Mouse (Mus musculus) embryonic fibroblast, embryonic 13.5 days (primary cell): ENCODE measurements around the gene Kpna6. TPM values are rescaled to one million over a fixed set of nuclear protein-coding genes. Genes with fewer than 3 reads are reported as not detected.

Source experiments
- H3K27ac ChIP-seq: 2 replicates; pipeline ENCODE4 v1.5.1; 2012; ENCODE audit warnings: low read length, control low read depth, inconsistent platforms; ENCODE audit not compliant: insufficient read depth
- H3K4me1 ChIP-seq: 2 replicates; pipeline ENCODE4 v1.6.1; 2011; ENCODE audit warnings: low read length; ENCODE audit not compliant: control insufficient read depth, insufficient read depth
- H3K4me3 ChIP-seq: 2 replicates; pipeline ENCODE4 v1.5.1; 2011; ENCODE audit warnings: mild to moderate bottlenecking, control low read depth, low read length; ENCODE audit not compliant: insufficient read depth
- CTCF ChIP-seq: IDR thresholded peaks from 2 replicates; pipeline ENCODE4 v1.5.1; 2011; ENCODE audit warnings: mild to moderate bottlenecking, control low read depth, low read length, moderate library complexity, borderline replicate concordance; ENCODE audit not compliant: insufficient read depth
- POLR2A ChIP-seq: IDR thresholded peaks from 2 replicates; pipeline ENCODE4 v1.6.1; 2011; ENCODE audit warnings: low read depth, mild to moderate bottlenecking, control low read depth, low read length, moderate library complexity
- polyA plus RNA-seq: library from polyadenylated mRNA; stranded (reverse); fragments of >200 nt; gene quantifications from 2 replicates; pipeline ENCODE4 v1.2.4, GENCODE M21; 2011; ENCODE audit warnings: low read depth; ENCODE audit not compliant: missing spikeins, insufficient read length

Kpna6 gene
- polyA plus RNA-seq, 1 experiment = 84.3 TPM

DNA sequence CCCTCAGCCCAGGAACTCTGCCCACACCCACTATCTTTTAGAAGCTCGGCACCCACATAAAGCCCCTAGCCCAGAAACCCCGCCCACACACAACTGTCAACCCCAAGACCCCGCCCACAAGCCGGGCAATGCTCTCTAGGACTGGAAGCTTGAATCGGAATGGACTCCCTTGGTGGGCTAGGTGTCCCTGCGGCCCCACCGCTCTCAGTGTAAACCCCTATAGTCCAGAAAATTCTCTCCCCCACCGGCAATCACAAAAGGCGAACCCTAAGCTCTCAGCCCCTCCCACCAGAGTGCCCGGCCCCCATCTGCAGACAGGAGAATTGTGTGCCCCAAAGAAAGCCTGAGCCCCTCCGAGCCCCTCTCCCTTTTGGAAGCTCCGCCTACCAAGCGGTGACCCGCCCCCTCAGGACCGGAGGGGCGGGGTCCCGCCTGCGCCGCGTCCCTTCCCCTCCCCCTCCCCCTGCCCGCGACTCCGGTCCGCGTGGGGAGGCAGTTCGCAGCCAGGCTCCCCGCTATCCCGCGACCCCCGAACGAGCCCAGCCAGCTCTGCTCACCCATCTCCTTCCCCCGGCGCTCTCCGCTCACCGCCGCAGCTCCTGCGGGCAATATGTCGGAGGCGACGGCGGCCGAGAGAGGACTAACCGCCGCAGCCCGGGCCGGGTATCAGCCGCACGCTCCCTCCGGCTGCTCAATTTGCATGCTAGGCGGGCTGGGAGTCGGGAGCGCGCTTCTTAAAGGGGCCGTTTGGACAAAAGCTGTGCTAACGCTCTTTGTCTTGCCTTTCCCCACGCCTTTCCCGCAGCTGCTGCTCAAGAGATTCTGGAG is 23.8 kb upstream of the Kpna6 start, which contains the start of gene Tmem39b:
Tmem39b (minus strand) TSS at position 681 of the 828 bp plus-strand sequence.
- TF ChIP-seq CTCF (no peak), POLR2A (peak; percentile 54)
- Histone ChIP-seq H3K27ac (peak within 1 kb of the TSS; percentile 58), H3K4me3 (peak within 1 kb of the TSS; percentile 77), H3K4me1 (no peaks in the 10 kb centered on the region)

DNA sequence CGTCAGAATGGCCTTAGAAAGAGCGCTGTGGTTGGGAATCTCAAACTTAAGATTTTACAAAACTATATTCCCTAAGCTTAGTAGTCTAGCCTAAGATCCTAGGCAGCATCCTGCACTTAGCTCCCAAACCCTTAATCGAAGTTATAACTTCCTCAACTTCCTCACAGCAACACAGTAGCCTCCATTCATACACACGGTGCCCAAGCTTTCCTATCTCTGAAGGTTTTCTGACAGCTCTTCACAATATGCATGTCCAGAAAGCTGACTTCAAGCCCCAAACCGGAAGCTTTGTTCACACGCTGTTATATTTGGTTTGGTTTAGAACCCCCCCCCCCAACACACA is 23.2 kb upstream of the Kpna6 start:
- TF ChIP-seq CTCF (no peak), POLR2A (no peak)
- Histone ChIP-seq H3K4me1 (no peaks in the 10 kb centered on the region), H3K4me3 (peak overlapping the region; percentile 77), H3K27ac (no peak overlapping the region)

GRCm38 (mm10) chr4:129684531-129684930 is 12.0 kb upstream of the Kpna6 start:
- Histone ChIP-seq H3K4me1 (no peaks in the 10 kb centered on the region), H3K27ac (no peak overlapping the region), H3K4me3 (no peak overlapping the region)
- TF ChIP-seq POLR2A (no peak), CTCF (no peak)

DNA sequence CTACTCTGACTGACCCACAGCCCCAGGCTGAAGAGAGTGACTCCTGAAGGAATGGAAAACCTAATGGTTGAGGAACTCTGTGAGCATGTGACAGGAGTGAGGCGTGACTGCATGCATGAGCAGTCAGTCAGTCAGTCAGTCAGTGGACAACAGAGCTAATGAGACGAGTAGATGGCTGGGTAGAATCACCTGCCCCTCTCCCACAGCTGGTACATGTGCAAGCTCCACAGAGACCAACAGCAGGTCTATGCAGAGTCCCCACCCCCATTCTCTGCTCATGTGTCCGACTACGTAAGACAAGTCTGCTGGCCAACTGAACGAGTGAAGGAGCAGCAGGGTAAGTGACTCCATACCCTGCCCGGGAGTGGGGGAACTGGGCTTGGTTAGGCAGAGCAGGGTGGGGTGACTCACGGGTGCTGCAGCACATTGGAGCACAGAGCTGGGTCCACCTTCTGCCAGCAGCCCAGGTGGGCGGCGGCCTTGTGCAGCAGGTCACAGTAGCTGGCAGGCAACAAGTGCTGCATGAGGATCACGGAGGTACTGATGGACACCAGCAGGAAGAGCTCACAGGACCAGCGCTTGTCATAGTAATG is 11.4 kb upstream of the Kpna6 start:
- H3K27ac ChIP-seq = no peak overlapping the region
- H3K4me1 ChIP-seq = no peaks in the 10 kb centered on the region
- no peak overlapping the region for H3K4me3 ChIP-seq
- TF ChIP-seq CTCF (no peak), POLR2A (no peak)

- no peak overlapping the region for H3K4me3 ChIP-seq
- no peak overlapping the region for H3K27ac ChIP-seq
- H3K4me1 ChIP-seq = no peaks in the 10 kb centered on the region
- TF ChIP-seq CTCF = peak; percentile 8; the same call in 1 of the 2 replicates
- no peak for TF ChIP-seq POLR2A
Measured at GRCm38 (mm10) chr4:129681837-129682236, 9.3 kb upstream of the Kpna6 start.

- peak overlapping the region; percentile 87 for H3K4me3 ChIP-seq
- H3K27ac ChIP-seq = peak overlapping the region; percentile 12
- TF ChIP-seq CTCF = no peak
- peak; percentile 0; the same call in 1 of the 2 replicates for TF ChIP-seq POLR2A
- peaks cover 7% of the 10 kb centered on the region for H3K4me1 ChIP-seq
Measured at GRCm38 (mm10) chr4:129672878-129673449, 397 bp upstream of the Kpna6 start.

GRCm38 (mm10) chr4:129671491-129672082 is 980 bp downstream of the Kpna6 start:
- Histone ChIP-seq H3K27ac (peak overlapping the region; percentile 90), H3K4me3 (peak overlapping the region; percentile 87), H3K4me1 (peaks cover 7% of the 10 kb centered on the region)
- TF ChIP-seq CTCF = no peak
- 0 out of 2 replicates have a peak, but pooled peaks have one; percentile 13 for TF ChIP-seq POLR2A

DNA sequence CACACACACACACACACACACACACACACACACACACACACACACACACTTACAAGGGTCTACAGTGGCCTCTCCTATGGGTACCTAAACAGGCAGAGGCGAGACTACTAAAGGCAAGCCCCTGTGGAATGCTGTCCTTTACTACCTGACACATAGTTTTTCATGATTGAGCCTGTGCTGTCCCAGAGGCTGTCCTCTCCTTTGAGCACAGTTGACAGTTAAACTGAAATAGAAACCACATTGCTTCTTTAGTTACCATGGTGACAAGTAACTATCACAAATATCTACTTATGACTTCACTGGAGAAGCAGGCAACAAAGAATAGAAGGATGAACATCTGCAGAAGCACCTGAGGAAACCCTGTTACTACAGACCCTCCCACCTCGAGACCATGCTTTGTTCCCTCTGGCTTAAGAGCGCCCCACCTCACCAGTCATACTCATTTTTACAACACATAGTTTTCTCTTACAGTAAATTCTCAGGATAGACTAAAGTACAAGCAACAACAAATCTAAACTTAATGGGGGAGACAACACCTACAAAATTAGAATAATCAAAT is 10.2 kb downstream of the Kpna6 start:
- TF ChIP-seq POLR2A (no peak), CTCF (no peak)
- no peaks in the 10 kb centered on the region; the same call in 1 of the 2 replicates for H3K4me1 ChIP-seq
- H3K27ac ChIP-seq = no peak overlapping the region
- no peak overlapping the region for H3K4me3 ChIP-seq

GRCm38 (mm10) chr4:129661584-129661983 is 11.0 kb downstream of the Kpna6 start:
- H3K27ac ChIP-seq = no peak overlapping the region
- TF ChIP-seq CTCF = no peak
- no peak for TF ChIP-seq POLR2A
- H3K4me1 ChIP-seq = no peaks in the 10 kb centered on the region; the same call in 1 of the 2 replicates
- H3K4me3 ChIP-seq = no peak overlapping the region
